Mouse (Mus musculus) forebrain, postnatal 0 days (tissue): ENCODE results near the gene Ttc12. TPM values are rescaled to one million over a fixed set of nuclear protein-coding genes. Genes with fewer than 3 reads are reported as not detected.

Source experiments
- ATAC-seq: fragments of 200-750 bp; cut with Nextera tagmentation; 2 replicates; pipeline ENCODE4 v1.8.0; 2017; ENCODE audit warnings: mild to moderate bottlenecking, moderate library complexity
- DNase-seq: peaks from one replicate; pipeline ENCODE4 v3.0.0-alpha.2; 2015
- H3K27ac ChIP-seq: fragments of 300-500 bp; sonication (generic); 2 replicates; pipeline ENCODE4 v1.5.1; 2014; ENCODE audit warnings: low read depth, mild to moderate bottlenecking, antibody characterized with exemption, low read length, moderate library complexity, mixed read lengths
- H3K27me3 ChIP-seq: fragments of 300-500 bp; sonication (generic); 2 replicates; pipeline ENCODE4 v1.6.1; 2014; ENCODE audit warnings: mild to moderate bottlenecking, low read length, mixed read lengths; ENCODE audit not compliant: insufficient read depth
- H3K36me3 ChIP-seq: fragments of 300-500 bp; sonication (generic); 2 replicates; pipeline ENCODE4 v1.6.1; 2014; ENCODE audit warnings: mild to moderate bottlenecking, moderate library complexity; ENCODE audit not compliant: insufficient read depth
- H3K4me1 ChIP-seq: fragments of 300-500 bp; sonication (generic); 2 replicates; pipeline ENCODE4 v1.6.1; 2014; ENCODE audit warnings: antibody characterized with exemption; ENCODE audit not compliant: insufficient read depth
- H3K4me2 ChIP-seq: fragments of 300-500 bp; sonication (generic); 2 replicates; pipeline ENCODE4 v1.6.1; 2014; ENCODE audit warnings: low read depth, mild to moderate bottlenecking, moderate library complexity
- H3K4me3 ChIP-seq: fragments of 300-500 bp; sonication (generic); 2 replicates; pipeline ENCODE4 v1.5.1; 2014; ENCODE audit warnings: low read depth, low read length, mixed read lengths
- H3K9ac ChIP-seq: fragments of 300-500 bp; sonication (generic); 2 replicates; pipeline ENCODE4 v1.6.1; 2014; ENCODE audit warnings: mild to moderate bottlenecking
- H3K9me3 ChIP-seq: fragments of 300-500 bp; sonication (generic); 2 replicates; pipeline ENCODE4 v1.6.1; 2016; ENCODE audit warnings: low read length
- CTCF ChIP-seq: sonication (generic); IDR thresholded peaks from 2 replicates; pipeline ENCODE4 v1.5.1; 2016; ENCODE audit warnings: antibody characterized with exemption, control low read depth, low read depth
- WGBS: fragments of 180-500 bp; shearing (Covaris S2); extraction: QIAGEN DNeasy Blood & Tissue Kit; methylation state at CpG from one replicate; pipeline ENCODE4 v1.1.7; 2014; 5-methylcytosine and 5-hydroxymethylcytosine counted together
- polyA plus RNA-seq: library from polyadenylated mRNA; unstranded; fragments of >200 nt; fragmentation: Nextera tagmentation; extraction: Ambion mirVana; gene quantifications from 2 replicates; pipeline ENCODE4 v1.2.1, GENCODE M21; 2015
- total RNA-seq: library from RNA; depleted of rRNA; stranded (reverse); fragments of >200 nt; gene quantifications from 2 replicates; pipeline ENCODE4 v1.2.3, GENCODE M21; 2014; rRNA removed

Gene Ttc12
- total and polyA plus RNA-seq, 2 experiments from 2014 or later = 2.5 to 3.7 TPM

DNA sequence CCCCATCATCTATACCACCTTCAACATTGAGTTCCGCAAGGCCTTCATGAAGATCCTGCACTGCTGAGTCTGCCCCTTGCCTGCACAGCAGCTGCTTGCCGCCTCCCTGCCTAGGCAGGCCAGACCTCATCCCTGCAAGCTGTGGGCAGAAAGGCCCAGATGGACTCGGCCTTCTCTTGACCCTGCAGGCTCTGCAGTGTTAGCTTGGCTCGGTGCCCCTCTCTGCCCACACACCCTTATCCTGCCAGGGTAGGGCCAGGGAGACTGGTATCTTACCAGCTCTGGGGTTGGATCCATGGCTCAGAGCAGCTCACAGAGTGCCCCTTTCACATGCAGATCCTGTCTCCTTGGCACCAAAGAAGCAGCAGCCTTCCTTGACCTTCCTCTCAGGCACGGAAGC is 79.0 kb downstream of the Ttc12 start:
- Histone ChIP-seq H3K9me3 (no peaks in the 10 kb centered on the region), H3K27ac (no peak overlapping the region), H3K9ac (no peak overlapping the region), H3K4me1 (no peaks in the 10 kb centered on the region), H3K4me3 (no peak overlapping the region), H3K4me2 (no peak overlapping the region), H3K36me3 (no peaks in the 10 kb centered on the region), H3K27me3 (no peaks in the 10 kb centered on the region)
- TF ChIP-seq CTCF = no peak
- WGBS = 94% methylated on average over 5 of the region's 5 CpGs
- no peak for DNase-seq
- no peak for ATAC-seq

DNA sequence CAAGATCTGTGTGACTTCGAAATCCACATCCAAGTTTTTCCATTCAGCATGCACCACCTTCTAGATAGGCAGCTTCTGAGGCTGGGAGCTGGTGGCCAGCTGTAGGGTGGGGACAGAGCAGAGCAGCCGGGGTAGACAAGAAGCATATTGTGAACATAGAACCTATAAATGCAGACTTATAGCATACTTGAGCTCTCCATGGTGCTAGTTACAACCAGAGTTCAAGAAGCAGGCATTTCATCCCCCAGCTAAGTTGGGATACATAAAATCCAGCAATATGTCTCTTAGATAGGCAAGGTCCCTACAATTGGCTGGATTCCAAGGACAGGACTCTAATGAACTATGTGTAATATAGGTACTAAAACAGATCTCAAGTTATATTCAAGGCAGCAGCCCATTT is 82.3 kb downstream of the Ttc12 start:
- no peak for TF ChIP-seq CTCF
- H3K36me3 ChIP-seq = no peaks in the 10 kb centered on the region

DNA sequence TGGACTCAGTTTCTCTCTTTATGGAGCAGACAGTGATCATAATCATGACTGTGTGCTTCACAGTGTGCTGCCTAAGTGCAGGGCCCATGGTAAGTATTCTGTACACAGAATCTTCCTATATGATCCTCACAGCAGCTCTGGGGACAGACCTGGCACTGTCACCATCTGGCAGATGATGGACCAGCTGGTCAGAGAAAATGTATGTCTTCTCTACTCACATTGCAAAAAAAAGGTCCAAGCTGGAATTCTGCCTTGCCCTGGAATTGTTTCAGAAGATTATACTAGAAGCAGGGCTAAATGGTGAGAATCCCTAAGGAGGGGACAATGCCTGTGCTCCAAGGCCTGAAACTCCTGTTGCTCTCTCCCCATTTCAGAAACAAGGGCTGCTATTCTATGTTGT is 90.0 kb downstream of the Ttc12 start:
- no peak overlapping the region for H3K27ac ChIP-seq
- ATAC-seq (no peak), DNase-seq (no peak)
- no peaks in the 10 kb centered on the region for H3K4me1 ChIP-seq
- no peaks in the 10 kb centered on the region for H3K9me3 ChIP-seq
- TF ChIP-seq CTCF = no peak
- H3K4me2 ChIP-seq = no peak overlapping the region
- H3K4me3 ChIP-seq = no peak overlapping the region
- H3K27me3 ChIP-seq = no peaks in the 10 kb centered on the region
- no peaks in the 10 kb centered on the region for H3K36me3 ChIP-seq
- no peak overlapping the region for H3K9ac ChIP-seq

More for the DNA sequence above, 82.3 kb downstream of the Ttc12 start:
- WGBS = 70% methylated on average over 2 of the region's 2 CpGs
- H3K4me3 ChIP-seq = no peak overlapping the region
- H3K9ac ChIP-seq = no peak overlapping the region
- ATAC-seq (no peak), DNase-seq (no peak)
- H3K9me3 ChIP-seq = no peaks in the 10 kb centered on the region
- H3K27ac ChIP-seq = no peak overlapping the region
- no peak overlapping the region for H3K4me2 ChIP-seq
- H3K27me3 ChIP-seq = no peaks in the 10 kb centered on the region
- H3K4me1 ChIP-seq = no peaks in the 10 kb centered on the region

DNA sequence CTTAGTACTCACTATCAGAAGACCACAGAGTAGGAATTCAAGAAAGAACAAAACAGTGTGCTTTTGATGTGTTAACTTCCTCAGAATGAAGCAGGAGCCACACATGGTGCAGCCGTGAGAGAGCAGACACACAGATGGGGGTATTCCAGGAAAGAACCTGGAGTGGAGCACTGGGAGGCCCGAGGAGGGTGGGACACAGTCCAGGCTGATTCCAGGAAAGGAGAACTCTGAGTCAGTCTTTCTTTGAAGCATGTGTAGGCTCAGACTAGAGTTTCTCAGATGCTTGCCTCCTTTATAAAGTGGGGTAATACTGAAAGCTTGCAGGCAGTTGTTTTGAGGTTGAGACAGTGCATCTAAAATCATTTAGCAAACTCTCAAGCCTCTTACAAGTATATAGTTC is 93.8 kb downstream of the Ttc12 start:
- 60% methylated on average over 2 of the region's 2 CpGs for WGBS
- Histone ChIP-seq H3K27me3 (no peaks in the 10 kb centered on the region), H3K4me1 (0 out of 2 replicates have a peak, but pooled peaks cover 2% of the 10 kb centered on the region), H3K36me3 (no peaks in the 10 kb centered on the region), H3K4me3 (no peak overlapping the region), H3K9me3 (no peaks in the 10 kb centered on the region), H3K27ac (no peak overlapping the region), H3K9ac (no peak overlapping the region), H3K4me2 (no peak overlapping the region)
- no peak for DNase-seq
- no peak for TF ChIP-seq CTCF
- ATAC-seq = no peak

Other genes starting within 250 kb of the Ttc12 start
- not detected in 2 replicates for gene Gm4894, start 235.7 kb downstream of the Ttc12 start, total RNA-seq
- not detected in 2 replicates for gene Gm4894, start 235.7 kb downstream of the Ttc12 start, polyA plus RNA-seq
- gene Drd2, start 145.6 kb downstream of the Ttc12 start, total RNA-seq = 7.4 and 10.0 TPM in 2 replicates
- 4.9 and 6.3 TPM in 2 replicates for gene Drd2, start 145.6 kb downstream of the Ttc12 start, polyA plus RNA-seq
- not detected in 2 replicates for gene Ankk1, start 59.2 kb downstream of the Ttc12 start, total RNA-seq
- not detected in 2 replicates for gene Ankk1, start 59.2 kb downstream of the Ttc12 start, polyA plus RNA-seq